Mouse (Mus musculus): ENCODE measurements around the gene Ccdc63. TPM values are rescaled to one million over a fixed set of nuclear protein-coding genes. Genes with fewer than 3 reads are reported as not detected.
A peak's percentile ranks its signal among the peaks of the same experiment; 100 is the strongest.
"Not testable (repeated sequence)": the region's sequence is repeated elsewhere in the genome, so short reads cannot be mapped to it uniquely, and the experiment has no call there.

Ccdc63 gene
- total and polyA plus RNA-seq, 2 experiments from 2014 or later: not detected

DNA sequence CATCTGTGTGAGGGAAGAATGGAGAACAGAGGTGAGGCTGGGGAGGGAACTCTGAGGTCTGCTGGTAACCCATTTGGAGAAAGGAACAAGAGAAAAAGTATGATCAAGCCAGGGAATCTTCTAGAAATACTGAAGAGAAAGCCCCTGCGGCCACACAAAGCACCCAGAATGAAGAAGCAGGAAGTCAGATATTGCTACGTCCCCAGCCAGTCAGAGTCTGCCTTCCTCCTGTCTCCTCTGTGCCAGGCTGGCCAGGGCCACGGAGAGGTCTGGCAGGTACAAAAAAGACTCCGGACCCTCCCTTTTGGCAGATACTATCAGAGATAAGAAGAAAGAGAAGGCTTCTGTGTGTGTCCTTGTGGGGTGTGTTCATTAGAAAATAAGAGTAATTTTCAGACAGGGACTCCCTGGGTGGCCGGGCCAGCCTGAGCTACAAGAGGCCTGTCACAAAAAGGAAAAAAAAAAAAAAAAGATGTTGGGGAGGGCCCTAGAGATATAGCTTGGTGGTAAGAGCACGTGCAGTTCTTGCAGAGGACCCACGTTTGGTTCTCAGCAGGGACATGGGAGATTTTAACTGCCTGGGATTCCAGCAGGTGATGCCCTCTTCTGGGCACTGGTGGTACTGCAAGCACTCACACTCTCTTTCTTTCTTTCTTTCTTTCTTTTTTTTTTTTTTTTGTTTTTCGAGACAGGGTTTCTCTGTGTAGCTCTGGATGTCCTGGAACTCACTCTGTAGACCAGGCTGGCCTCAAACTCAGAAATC, 1.8 kb upstream of the Ccdc63 start:
- TF ChIP-seq CTCF (IDR thresholded peaks at IDR 0.05): peak; percentile 72
- ATAC-seq (ENCODE audit: low FRiP score) (no peak), DNase-seq (ENCODE audit: low spot score) (no peak)
- 59% methylated on average over 7 of the region's 8 CpGs for WGBS
- Histone ChIP-seq H3K27ac (ENCODE audit: low read depth, low read length) (no peak overlapping the region), H3K9ac (replicated peaks; ENCODE audit: low read length, poor library complexity, severe bottlenecking) (no peak overlapping the region), H3K9me3 (ENCODE audit: low read length) (no peaks in the 10 kb centered on the region), H3K4me3 (ENCODE audit: low read depth, low read length) (no peak overlapping the region), H3K27me3 (ENCODE audit: insufficient read depth, low read length) (no peaks in the 10 kb centered on the region), H3K4me1 (ENCODE audit: insufficient read depth, low read length) (no peaks in the 10 kb centered on the region), H3K4me2 (ENCODE audit: low read depth, low read length, poor library complexity, severe bottlenecking) (no peak overlapping the region), H3K36me3 (ENCODE audit: insufficient read depth, low read length) (no peaks in the 10 kb centered on the region)

- not testable (repeated sequence) for H3K36me3 ChIP-seq (ENCODE audit: insufficient read depth, low read length); H3K27ac ChIP-seq (ENCODE audit: low read depth, low read length); H3K9ac ChIP-seq (replicated peaks; ENCODE audit: low read length, poor library complexity, severe bottlenecking); DNase-seq (ENCODE audit: low spot score); ATAC-seq (ENCODE audit: low FRiP score); H3K4me1 ChIP-seq (ENCODE audit: insufficient read depth, low read length); H3K9me3 ChIP-seq (ENCODE audit: low read length); H3K4me3 ChIP-seq (ENCODE audit: low read depth, low read length); H3K27me3 ChIP-seq (ENCODE audit: insufficient read depth, low read length); H3K4me2 ChIP-seq (ENCODE audit: low read depth, low read length, poor library complexity, severe bottlenecking)
- WGBS: 47% methylated on average over 2 of the region's 2 CpGs
Measured at GRCm38 (mm10) chr5:122139771-122140170, 852 bp downstream of the Ccdc63 start.

GRCm38 (mm10) chr5:122138856-122139255, 1.8 kb downstream of the Ccdc63 start:
- Histone ChIP-seq H3K27ac (ENCODE audit: low read depth, low read length) (no peak overlapping the region), H3K9ac (replicated peaks; ENCODE audit: low read length, poor library complexity, severe bottlenecking) (no peak overlapping the region), H3K4me1 (ENCODE audit: insufficient read depth, low read length) (no peaks in the 10 kb centered on the region), H3K4me2 (ENCODE audit: low read depth, low read length, poor library complexity, severe bottlenecking) (no peak overlapping the region), H3K9me3 (ENCODE audit: low read length) (no peaks in the 10 kb centered on the region), H3K4me3 (ENCODE audit: low read depth, low read length) (no peak overlapping the region), H3K27me3 (ENCODE audit: insufficient read depth, low read length) (no peaks in the 10 kb centered on the region), H3K36me3 (ENCODE audit: insufficient read depth, low read length) (no peaks in the 10 kb centered on the region)
- DNase-seq (ENCODE audit: low spot score) (no peak), ATAC-seq (ENCODE audit: low FRiP score) (no peak)
- WGBS: 68% methylated on average over 15 of the region's 15 CpGs
- TF ChIP-seq CTCF (IDR thresholded peaks at IDR 0.05): no peak

GRCm38 (mm10) chr5:122136508-122137408, 3.9 kb downstream of the Ccdc63 start:
- Histone ChIP-seq H3K9me3 (ENCODE audit: low read length) (no peaks in the 10 kb centered on the region), H3K36me3 (ENCODE audit: insufficient read depth, low read length) (no peaks in the 10 kb centered on the region), H3K4me1 (ENCODE audit: insufficient read depth, low read length) (no peaks in the 10 kb centered on the region), H3K4me3 (ENCODE audit: low read depth, low read length) (no peak overlapping the region), H3K9ac (replicated peaks; ENCODE audit: low read length, poor library complexity, severe bottlenecking) (no peak overlapping the region), H3K27me3 (ENCODE audit: insufficient read depth, low read length) (no peaks in the 10 kb centered on the region; the same call in 1 of the 2 replicates), H3K27ac (ENCODE audit: low read depth, low read length) (no peak overlapping the region), H3K4me2 (ENCODE audit: low read depth, low read length, poor library complexity, severe bottlenecking) (no peak overlapping the region)
- ATAC-seq (ENCODE audit: low FRiP score) (no peak), DNase-seq (ENCODE audit: low spot score) (no peak)
- TF ChIP-seq CTCF (IDR thresholded peaks at IDR 0.05): no peak
- WGBS: 87% methylated on average over 14 of the region's 14 CpGs

DNA sequence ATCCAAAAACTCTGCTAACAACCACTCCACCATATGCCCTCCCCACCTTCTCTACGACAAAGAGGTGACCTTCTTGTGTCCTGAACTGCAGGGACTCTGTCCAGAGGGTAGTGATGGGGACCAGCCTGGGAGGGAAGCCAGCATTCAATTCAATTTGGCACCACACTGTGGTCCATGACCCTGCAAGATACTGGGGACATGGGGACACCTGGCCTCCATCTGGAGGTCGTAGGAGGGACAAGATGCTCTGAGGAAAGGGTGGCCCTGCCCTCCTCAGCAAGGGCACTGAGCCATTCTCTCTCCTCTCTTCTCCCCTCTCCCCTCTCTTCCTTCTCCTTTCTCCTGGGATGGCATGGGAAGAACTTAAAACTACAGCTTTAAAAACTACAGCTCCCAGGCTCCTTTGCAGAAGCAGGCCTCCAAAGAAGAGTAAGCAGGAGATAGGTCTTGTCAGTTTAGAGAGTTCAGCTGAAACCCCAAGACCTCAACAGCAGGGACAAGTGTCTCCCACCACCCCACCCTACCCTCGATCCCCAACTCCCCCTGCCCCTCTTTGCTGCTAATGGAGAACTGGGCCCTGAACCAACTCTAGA, 5.2 kb downstream of the Ccdc63 start:
- Histone ChIP-seq H3K9me3 (ENCODE audit: low read length) (no peaks in the 10 kb centered on the region), H3K9ac (replicated peaks; ENCODE audit: low read length, poor library complexity, severe bottlenecking) (no peak overlapping the region), H3K4me3 (ENCODE audit: low read depth, low read length) (no peak overlapping the region), H3K4me2 (ENCODE audit: low read depth, low read length, poor library complexity, severe bottlenecking) (no peak overlapping the region), H3K36me3 (ENCODE audit: insufficient read depth, low read length) (no peaks in the 10 kb centered on the region), H3K27me3 (ENCODE audit: insufficient read depth, low read length) (no peaks in the 10 kb centered on the region; the same call in 1 of the 2 replicates), H3K27ac (ENCODE audit: low read depth, low read length) (no peak overlapping the region), H3K4me1 (ENCODE audit: insufficient read depth, low read length) (no peaks in the 10 kb centered on the region)
- WGBS: 71% methylated on average over 3 of the region's 3 CpGs
- no peak for ATAC-seq (ENCODE audit: low FRiP score)
- DNase-seq (ENCODE audit: low spot score): no peak
- TF ChIP-seq CTCF (IDR thresholded peaks at IDR 0.05): no peak

All from midbrain, postnatal 0 days (tissue).